ENCODE assay signal across 14 mouse cellular contexts in genomic region chr13:19730826-19731225, GRCm38 (mm10). TPM values are rescaled to one million over a fixed set of nuclear protein-coding genes. Genes with fewer than 3 reads are reported as not detected.
A peak's percentile ranks its signal among the peaks of the same experiment; 100 is the strongest.
DNase-seq lines count a peak whose midpoint lies in the region; ATAC-seq and TF ChIP-seq lines count a peak whose summit lies in the region.
"Had no signal": no experiment of that assay in that cellular context is flagged by ENCODE, and none has a peak within 500 bp of the region (broad histone marks: within the 10 kb centered on the region; RNA-seq: fewer than 3 reads in every experiment).

No protein-coding gene starts in this region.

- no peak for TF ChIP-seq RAD21 in MEL (IDR thresholded peaks at IDR 0.05; ENCODE audit: low read depth, low read length)

- DNase-seq in heart, adult 2 months = peak; percentile 20 to 24
- DNase-seq in heart, postnatal 25 days (ENCODE audit: low spot score) = no peak
- DNase-seq in MEL (ENCODE audit: low read depth, low spot score) = peak; percentile 3
- peak; percentile 22 for DNase-seq in lung, postnatal 0 days (ENCODE audit: low spot score)
- no peak for DNase-seq in thymus, postnatal 36 days
- DNase-seq in spleen, postnatal 14 days (ENCODE audit: low spot score in 2 of 2) = no peak
- DNase-seq: kidney, postnatal 14 days; thymus, postnatal 14 days had no signal

- H3K36me3 ChIP-seq in heart, adult 2 months (ENCODE audit: control insufficient read depth, insufficient read depth, low read length) = no peaks in the 10 kb centered on the region
- H3K36me3 ChIP-seq in MEL (ENCODE audit: control insufficient read depth in 1 of 2, insufficient read depth in 2 of 2, low read length in 2 of 2) = no peaks in the 10 kb centered on the region
- no peaks in the 10 kb centered on the region for H3K36me3 ChIP-seq in lung, postnatal 0 days (ENCODE audit: insufficient read depth, low read length)
- H3K36me3 ChIP-seq: embryonic facial prominence, embryonic 15.5 days; forebrain, embryonic 15.5 days; limb, embryonic 15.5 days had no signal

- no peak overlapping the region for H3K9ac ChIP-seq in heart, adult 2 months (ENCODE audit: low read depth, low read length)
- H3K9ac ChIP-seq in MEL (ENCODE audit: control insufficient read depth, low read depth, low read length, poor library complexity, severe bottlenecking) = no peak overlapping the region
- no peak overlapping the region for H3K9ac ChIP-seq in lung, postnatal 0 days (replicated peaks; ENCODE audit: low read depth)
- H3K9ac ChIP-seq: embryonic facial prominence, embryonic 15.5 days; forebrain, embryonic 15.5 days; limb, embryonic 15.5 days had no signal

- no peaks in the 10 kb centered on the region for H3K79me2 ChIP-seq in heart, adult 2 months (replicated peaks; ENCODE audit: control insufficient read depth, insufficient read depth, low read length)
- H3K79me2 ChIP-seq in MEL (ENCODE audit: control insufficient read depth, insufficient read depth, low read length, poor library complexity) = no peaks in the 10 kb centered on the region

- no peaks in the 10 kb centered on the region for H3K9me3 ChIP-seq in MEL (replicated peaks; ENCODE audit: insufficient read depth, low read length)
- H3K9me3 ChIP-seq in lung, postnatal 0 days (ENCODE audit: low read length) = no peaks in the 10 kb centered on the region
- H3K9me3 ChIP-seq: embryonic facial prominence, embryonic 15.5 days; forebrain, embryonic 15.5 days; limb, embryonic 15.5 days had no signal

- intact Hi-C loops in heart, adult 2 months (cut with DNase I) = no loop called here
- intact Hi-C loops in heart, postnatal 25 days (cut with DNase I) = no loop called here

- WGBS in heart, adult 2 months = 20% methylated on average over 2 of the region's 2 CpGs
- WGBS in lung, postnatal 0 days = 12% methylated on average over 2 of the region's 2 CpGs

- H3K27ac ChIP-seq in heart, adult 2 months = no peak overlapping the region
- H3K27ac ChIP-seq in MEL (ENCODE audit: control insufficient read depth, low read depth, low read length) = no peak overlapping the region
- no peak overlapping the region for H3K27ac ChIP-seq in lung, postnatal 0 days (ENCODE audit: low read length)
- H3K27ac ChIP-seq: embryonic facial prominence, embryonic 15.5 days; forebrain, embryonic 15.5 days; limb, embryonic 15.5 days had no signal

- H3K4me2 ChIP-seq in lung, postnatal 0 days (replicated peaks; ENCODE audit: low read depth, low read length) = no peak overlapping the region
- H3K4me2 ChIP-seq: embryonic facial prominence, embryonic 15.5 days; forebrain, embryonic 15.5 days; limb, embryonic 15.5 days had no signal

- no peak for TF ChIP-seq CTCF in heart, adult 2 months (IDR thresholded peaks at IDR 0.05)
- TF ChIP-seq CTCF in MEL (IDR thresholded peaks at IDR 0.05 in 2 of 3, conservative IDR thresholded peaks at IDR 0.05 in 1 of 3; ENCODE audit: control insufficient read depth in 1 of 3, insufficient read depth in 1 of 3, low read depth in 2 of 3, low read length in 3 of 3, poor library complexity in 1 of 3, severe bottlenecking in 1 of 3) = no peak
- no peak for TF ChIP-seq CTCF in lung, postnatal 0 days (IDR thresholded peaks at IDR 0.05)

- H3K27me3 ChIP-seq in heart, adult 2 months (ENCODE audit: control insufficient read depth, insufficient read depth, low read length) = no peaks in the 10 kb centered on the region
- H3K27me3 ChIP-seq in MEL (ENCODE audit: control insufficient read depth in 1 of 2, insufficient read depth in 2 of 2, low read length in 2 of 2) = peaks cover 0 to 2% of the 10 kb centered on the region in 2 experiments; a peak in 2 of 4 replicates
- H3K27me3 ChIP-seq in lung, postnatal 0 days (replicated peaks; ENCODE audit: insufficient read depth, low read length) = no peaks in the 10 kb centered on the region
- H3K27me3 ChIP-seq: embryonic facial prominence, embryonic 15.5 days; forebrain, embryonic 15.5 days; limb, embryonic 15.5 days had no signal

- no peak for TF ChIP-seq POLR2A in heart, adult 2 months (IDR thresholded peaks at IDR 0.05; ENCODE audit: insufficient read depth, low read depth, low read length)
- TF ChIP-seq POLR2A in MEL (IDR thresholded peaks at IDR 0.05; ENCODE audit: control insufficient read depth in 1 of 2, insufficient read depth in 1 of 2, low read depth in 1 of 2, low read length in 2 of 2, poor library complexity in 1 of 2) = no peak

- H3K4me1 ChIP-seq in heart, adult 2 months (ENCODE audit: control insufficient read depth, insufficient read depth, low read length) = no peaks in the 10 kb centered on the region
- H3K4me1 ChIP-seq in MEL (ENCODE audit: control insufficient read depth in 1 of 2, insufficient read depth in 2 of 2, low read length in 2 of 2) = no peaks in the 10 kb centered on the region
- H3K4me1 ChIP-seq in lung, postnatal 0 days (ENCODE audit: insufficient read depth, low read depth, low read length) = no peaks in the 10 kb centered on the region
- H3K4me1 ChIP-seq: embryonic facial prominence, embryonic 15.5 days; forebrain, embryonic 15.5 days; limb, embryonic 15.5 days had no signal

- ATAC-seq in common myeloid progenitor, adult 5-6 weeks (replicated peaks; ENCODE audit: low read depth, poor library complexity, severe bottlenecking) = 0 out of 2 replicates have a peak, but pooled peaks have one; percentile 32
- ATAC-seq in lung, postnatal 0 days = no peak
- ATAC-seq: forebrain, embryonic 15.5 days had no signal

- H3K4me3 ChIP-seq in heart, adult 2 months = no peak overlapping the region
- H3K4me3 ChIP-seq in MEL (ENCODE audit: control insufficient read depth in 1 of 2, insufficient read depth in 1 of 2, low read depth in 2 of 2, low read length in 2 of 2) = no peak overlapping the region
- H3K4me3 ChIP-seq in lung, postnatal 0 days (ENCODE audit: low read depth, low read length) = no peak overlapping the region
- H3K4me3 ChIP-seq: embryonic facial prominence, embryonic 15.5 days; forebrain, embryonic 15.5 days; limb, embryonic 15.5 days had no signal

- TF ChIP-seq EP300 in heart, adult 2 months (IDR thresholded peaks at IDR 0.05; ENCODE audit: insufficient read depth, low read depth, low read length) = no peak
- TF ChIP-seq EP300 in MEL (IDR thresholded peaks at IDR 0.05; ENCODE audit: low read depth in 1 of 2, low read length in 2 of 2) = no peak
- TF ChIP-seq EP300 in lung, postnatal 0 days (IDR thresholded peaks at IDR 0.05) = no peak

TF ChIP-seq in MEL, 35 proteins besides CTCF, POLR2A, EP300 and RAD21:
- no peak for TF ChIP-seq JUND (IDR thresholded peaks at IDR 0.05; ENCODE audit: low read depth, low read length)
- no peak for TF ChIP-seq ZNF384 (IDR thresholded peaks at IDR 0.05; ENCODE audit: low read depth, low read length)
- no peak for TF ChIP-seq NRF1 (IDR thresholded peaks at IDR 0.05; ENCODE audit: insufficient read depth, low read depth, low read length, poor library complexity, severe bottlenecking)
- TF ChIP-seq MAFK (IDR thresholded peaks at IDR 0.05; ENCODE audit: borderline replicate concordance, low read depth, low read length) = no peak
- TF ChIP-seq RCOR1 (IDR thresholded peaks at IDR 0.05; ENCODE audit: low read depth, low read length) = no peak
- TF ChIP-seq MYB (IDR thresholded peaks at IDR 0.05; ENCODE audit: low read depth, low read length) = no peak
- no peak for TF ChIP-seq SMC3 (IDR thresholded peaks at IDR 0.05; ENCODE audit: low read depth, low read length)
- TF ChIP-seq ZMIZ1 (IDR thresholded peaks at IDR 0.05; ENCODE audit: low read depth, low read length) = no peak
- TF ChIP-seq ZKSCAN1 (IDR thresholded peaks at IDR 0.05; ENCODE audit: low read depth, low read length) = no peak
- TF ChIP-seq HCFC1 (IDR thresholded peaks at IDR 0.05; ENCODE audit: low read depth, low read length) = no peak
- no peak for TF ChIP-seq TBP (IDR thresholded peaks at IDR 0.05; ENCODE audit: low read depth, low read length)

RNA-seq across cellular contexts. Expression of gene Nme8, which starts 33.2 kb away (rescaled TPM):
- total RNA-seq in heart, adult 2 months (2021) = not detected
- polyA plus RNA-seq in heart, adult 2 months (2012; rRNA removed) = not detected in 2 replicates
- total RNA-seq in heart, postnatal 25 days (2021) = not detected
- not detected in 2 replicates for total RNA-seq in MEL (2012; rRNA removed)
- polyA plus RNA-seq in MEL (2012; ENCODE audit: insufficient read depth in 1 of 2, insufficient read length in 2 of 2, low read depth in 1 of 2, low replicate concordance in 2 of 2, missing spikeins in 1 of 2) = not detected
- total RNA-seq in common myeloid progenitor, adult 5-6 weeks (2017) = not detected in 2 replicates
- polyA plus RNA-seq in lung, postnatal 0 days (2015; fragmentation: Nextera tagmentation; extraction: Ambion mirVana) = 0.11 TPM in 1 of 2 replicates, not detected in the other
- total RNA-seq: gastrocnemius, postnatal 4 days; megakaryocyte-erythroid progenitor cell, adult 5-6 weeks had no signal
- polyA plus RNA-seq: embryonic facial prominence, embryonic 15.5 days; forebrain, embryonic 15.5 days; limb, embryonic 15.5 days had no signal

Comparison
In these comparisons a context has a peak if more than half of its experiments do, and no peak if none do; other contexts are left out.
1. DNase-seq: peak in heart, adult 2 months (2 of 2), MEL (single experiment) and lung, postnatal 0 days (single experiment); none in heart, postnatal 25 days (single experiment), thymus, postnatal 36 days (0 of 2) and spleen, postnatal 14 days (0 of 2).